ENCODE assay signal across 9 mouse cellular contexts in genomic region chr4:127989347-127989995, GRCm38 (mm10). TPM values are rescaled to one million over a fixed set of nuclear protein-coding genes. Genes with fewer than 3 reads are reported as not detected.
A peak's percentile ranks its signal among the peaks of the same experiment; 100 is the strongest.
DNase-seq lines count a peak whose midpoint lies in the region; ATAC-seq and TF ChIP-seq lines count a peak whose summit lies in the region.
"Had no signal": no experiment of that assay in that cellular context is flagged by ENCODE, and none has a peak within 500 bp of the region (broad histone marks: within the 10 kb centered on the region; RNA-seq: fewer than 3 reads in every experiment).

No protein-coding gene starts in this region.

- no peaks in the 10 kb centered on the region for H3K36me3 ChIP-seq in hindbrain, embryonic 14.5 days (replicated peaks; ENCODE audit: control insufficient read depth, insufficient read depth)
- no peaks in the 10 kb centered on the region for H3K36me3 ChIP-seq in midbrain, embryonic 15.5 days (replicated peaks)
- H3K36me3 ChIP-seq in liver, postnatal 0 days (replicated peaks; ENCODE audit: insufficient read depth, low read length): no peaks in the 10 kb centered on the region

- no peak for TF ChIP-seq POLR2A in lung, adult 2 months (IDR thresholded peaks at IDR 0.05; ENCODE audit: borderline replicate concordance, extremely low read depth, low read depth, low read length)

- no peaks in the 10 kb centered on the region for H3K9me3 ChIP-seq in hindbrain, embryonic 14.5 days (ENCODE audit: control insufficient read depth, low read length)
- no peaks in the 10 kb centered on the region for H3K9me3 ChIP-seq in midbrain, embryonic 15.5 days
- no peaks in the 10 kb centered on the region for H3K9me3 ChIP-seq in liver, postnatal 0 days (ENCODE audit: low read length)

- ATAC-seq in hindbrain, embryonic 14.5 days (ENCODE audit: low FRiP score): no peak
- ATAC-seq in midbrain, embryonic 15.5 days (replicated peaks): peak; percentile 27; the same call in 1 of the 2 replicates
- no peak for ATAC-seq in liver, postnatal 0 days
- ATAC-seq in inflammation-experienced regulatory T-cells, adult 6 months: no peak

- 6% methylated on average over 18 of the region's 18 CpGs for WGBS in hindbrain, embryonic 14.5 days
- 5% methylated on average over 18 of the region's 18 CpGs for WGBS in midbrain, embryonic 15.5 days
- WGBS in liver, postnatal 0 days (ENCODE audit: insufficient replicate concordance): 8% methylated on average over 18 of the region's 18 CpGs
- WGBS in lung, adult 2 months: 12% methylated on average over 18 of the region's 18 CpGs

- H3K27me3 ChIP-seq in hindbrain, embryonic 14.5 days (ENCODE audit: control insufficient read depth, insufficient read depth, low read length): peaks cover 8% of the 10 kb centered on the region; the same call in 1 of the 2 replicates
- H3K27me3 ChIP-seq in midbrain, embryonic 15.5 days (replicated peaks): 0 out of 2 replicates have a peak, but pooled peaks cover 3% of the 10 kb centered on the region
- H3K27me3 ChIP-seq in liver, postnatal 0 days (ENCODE audit: insufficient read depth, low read length): peaks cover 49% of the 10 kb centered on the region

- DNase-seq in cerebellum, adult 11 months: peak; percentile 66
- peak; percentile 57 for DNase-seq in embryo, embryonic 10 days (ENCODE audit: low spot score)
- peak; percentile 69 for DNase-seq in hindbrain, embryonic 14.5 days (ENCODE audit: low spot score)
- no peak for DNase-seq in liver, postnatal 0 days
- DNase-seq in thymus, postnatal 0 days (ENCODE audit: low spot score): no peak
- DNase-seq in lung, adult 2 months: no peak

- TF ChIP-seq EP300 in liver, postnatal 0 days (IDR thresholded peaks at IDR 0.05; ENCODE audit: low read depth): no peak

- peak overlapping the region; percentile 93 for H3K9ac ChIP-seq in hindbrain, embryonic 14.5 days
- H3K9ac ChIP-seq in midbrain, embryonic 15.5 days: peak overlapping the region; percentile 74
- H3K9ac ChIP-seq in liver, postnatal 0 days (replicated peaks): no peak overlapping the region

- H3K4me2 ChIP-seq in hindbrain, embryonic 14.5 days (replicated peaks): peak overlapping the region; percentile 63
- peak overlapping the region; percentile 77 for H3K4me2 ChIP-seq in midbrain, embryonic 15.5 days
- no peak overlapping the region for H3K4me2 ChIP-seq in liver, postnatal 0 days (ENCODE audit: low read depth, low read length)

- peaks cover 42% of the 10 kb centered on the region for H3K4me1 ChIP-seq in hindbrain, embryonic 14.5 days (replicated peaks; ENCODE audit: control insufficient read depth, insufficient read depth, low read length)
- H3K4me1 ChIP-seq in midbrain, embryonic 15.5 days: peaks cover 46% of the 10 kb centered on the region
- no peaks in the 10 kb centered on the region for H3K4me1 ChIP-seq in liver, postnatal 0 days (ENCODE audit: insufficient read depth)
- no peaks in the 10 kb centered on the region for H3K4me1 ChIP-seq in lung, adult 2 months (ENCODE audit: control insufficient read depth, insufficient read depth, low read length)

- TF ChIP-seq CTCF in liver, postnatal 0 days (IDR thresholded peaks at IDR 0.05; ENCODE audit: low read depth): no peak
- no peak for TF ChIP-seq CTCF in lung, adult 2 months (IDR thresholded peaks at IDR 0.05; ENCODE audit: insufficient read depth, low read length)

- H3K27ac ChIP-seq in hindbrain, embryonic 14.5 days: no peak overlapping the region
- peak overlapping the region; percentile 86; the same call in 1 of the 2 replicates for H3K27ac ChIP-seq in midbrain, embryonic 15.5 days
- H3K27ac ChIP-seq in liver, postnatal 0 days (ENCODE audit: low read depth): no peak overlapping the region

- H3K4me3 ChIP-seq in hindbrain, embryonic 14.5 days (replicated peaks; ENCODE audit: low read length): peak overlapping the region; percentile 81
- peak overlapping the region; percentile 87 for H3K4me3 ChIP-seq in midbrain, embryonic 15.5 days
- H3K4me3 ChIP-seq in liver, postnatal 0 days (ENCODE audit: low read depth, low read length): no peak overlapping the region
- no peak overlapping the region for H3K4me3 ChIP-seq in lung, adult 2 months (replicated peaks; ENCODE audit: extremely low read depth, low read depth, low read length)

RNA-seq across cellular contexts. Expression of gene Csmd2, which starts 1.8 kb away (rescaled TPM):
- 8.3 and 9.0 TPM in 2 replicates for polyA plus RNA-seq in hindbrain, embryonic 14.5 days (2014; fragmentation: Nextera tagmentation; extraction: Ambion mirVana)
- polyA plus RNA-seq in midbrain, embryonic 15.5 days (2015; fragmentation: Nextera tagmentation; extraction: Ambion mirVana): 13.9 and 15.1 TPM in 2 replicates
- polyA plus RNA-seq in liver, postnatal 0 days (2015; fragmentation: Nextera tagmentation; extraction: Ambion mirVana): not detected in 2 replicates
- not detected for polyA plus RNA-seq in inflammation-experienced regulatory T-cells, adult 6 months (2017; shearing (Covaris generic))
- polyA plus RNA-seq in thymus, postnatal 0 days (2015; fragmentation: Nextera tagmentation; extraction: Ambion mirVana): 0.10 TPM in 2 replicates
- 0.01 TPM in 1 of 2 replicates, not detected in the other for polyA plus RNA-seq in lung, adult 2 months (2012; rRNA removed)

RNA-seq across cellular contexts. Expression of gene CK137956, which starts 18.7 kb away (rescaled TPM):
- 0.75 and 2.1 TPM in 2 replicates for polyA plus RNA-seq in hindbrain, embryonic 14.5 days (2014; fragmentation: Nextera tagmentation; extraction: Ambion mirVana)
- polyA plus RNA-seq in midbrain, embryonic 15.5 days (2015; fragmentation: Nextera tagmentation; extraction: Ambion mirVana): 0.84 and 1.1 TPM in 2 replicates
- polyA plus RNA-seq in liver, postnatal 0 days (2015; fragmentation: Nextera tagmentation; extraction: Ambion mirVana): not detected in 2 replicates
- polyA plus RNA-seq in inflammation-experienced regulatory T-cells, adult 6 months (2017; shearing (Covaris generic)): not detected
- not detected in 2 replicates for polyA plus RNA-seq in thymus, postnatal 0 days (2015; fragmentation: Nextera tagmentation; extraction: Ambion mirVana)
- not detected in 2 replicates for polyA plus RNA-seq in lung, adult 2 months (2012; rRNA removed)
- polyA plus RNA-seq: heart, postnatal 0 days had no signal

Comparison
In these comparisons a context has a peak if more than half of its experiments do, and no peak if none do; other contexts are left out.
1. DNase-seq: peak in cerebellum, adult 11 months (single experiment), embryo, embryonic 10 days (single experiment) and hindbrain, embryonic 14.5 days (single experiment); none in liver, postnatal 0 days (single experiment), thymus, postnatal 0 days (single experiment) and lung, adult 2 months (single experiment).
2. H3K4me3 ChIP-seq: peak in hindbrain, embryonic 14.5 days (single experiment) and midbrain, embryonic 15.5 days (single experiment); none in liver, postnatal 0 days (single experiment) and lung, adult 2 months (single experiment).